Mouse (Mus musculus) central nervous system, embryonic 14 days (tissue): ENCODE results near the gene Sox5. TPM values are rescaled to one million over a fixed set of nuclear protein-coding genes. Genes with fewer than 3 reads are reported as not detected.

ENCODE experiments used
- polyA plus RNA-seq: library from polyadenylated mRNA; depleted of rRNA; stranded (reverse); fragments of >200 nt; gene quantifications from 2 replicates; pipeline ENCODE4 v1.2.3, GENCODE M21; 2012; rRNA removed

Gene Sox5
- polyA plus RNA-seq: 31.0 and 55.2 TPM in 2 replicates

GRCm38 (mm10) chr6:144781431-144782030, at the start of gene Sox5:
Sox5 (minus strand) TSS chr6:144781977.

